Mouse (Mus musculus): ENCODE measurements around the gene Enpp5. TPM values are rescaled to one million over a fixed set of nuclear protein-coding genes. Genes with fewer than 3 reads are reported as not detected.

Enpp5 gene
- total RNA-seq, 2 experiments from 2014 or later, result 197 to 201 TPM

DNA sequence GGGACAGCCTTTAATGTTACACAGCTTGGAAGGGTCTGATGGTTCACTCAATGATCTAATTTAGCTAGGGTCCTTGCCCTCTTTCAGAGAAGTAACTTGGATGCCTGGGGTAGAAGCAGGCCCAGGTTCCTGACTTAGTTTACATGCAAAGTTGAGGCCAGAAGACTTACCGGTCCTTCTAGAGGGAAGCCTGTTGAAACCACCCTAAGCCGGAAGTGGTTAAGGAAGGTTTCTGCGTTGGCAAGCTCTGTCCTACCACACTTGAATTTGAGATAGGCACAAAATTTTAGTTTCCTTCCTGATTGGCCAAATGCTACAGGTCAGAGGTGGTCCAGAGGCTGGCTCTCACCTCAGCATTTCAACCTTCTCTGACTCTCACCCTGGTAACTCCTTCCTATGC lies 9.6 kb downstream of the Enpp5 start:
- DNase-seq (ENCODE audit: low spot score in 2 of 2), result no peak

DNA sequence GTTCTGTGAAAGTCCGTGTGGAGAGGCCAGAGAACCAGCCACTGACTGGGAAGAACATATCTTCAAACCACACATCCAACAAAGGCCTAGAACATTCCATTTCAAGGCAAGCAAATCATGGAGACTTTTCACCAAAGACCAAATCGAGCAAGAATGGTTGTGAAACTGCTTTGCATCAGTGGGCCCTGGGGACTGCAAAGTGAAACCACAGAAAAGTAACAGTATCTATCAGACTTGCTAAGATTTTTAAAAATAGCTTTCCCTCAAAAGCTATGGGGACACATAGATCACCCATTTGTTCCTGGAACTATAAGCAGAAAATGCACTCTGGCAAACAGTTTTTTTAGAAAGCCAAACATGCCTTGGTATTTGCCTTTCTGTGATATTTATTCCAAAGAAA lies 12.3 kb downstream of the Enpp5 start:
- DNase-seq (ENCODE audit: low spot score in 2 of 2), result no peak

GRCm38 (mm10) chr17:44091512-44091911 lies 12.9 kb downstream of the Enpp5 start:
- no peak for DNase-seq (ENCODE audit: low spot score in 2 of 2)

- DNase-seq (ENCODE audit: low spot score in 2 of 2), result no peak
Measured at GRCm38 (mm10) chr17:44100486-44100885, 21.9 kb downstream of the Enpp5 start.

DNA sequence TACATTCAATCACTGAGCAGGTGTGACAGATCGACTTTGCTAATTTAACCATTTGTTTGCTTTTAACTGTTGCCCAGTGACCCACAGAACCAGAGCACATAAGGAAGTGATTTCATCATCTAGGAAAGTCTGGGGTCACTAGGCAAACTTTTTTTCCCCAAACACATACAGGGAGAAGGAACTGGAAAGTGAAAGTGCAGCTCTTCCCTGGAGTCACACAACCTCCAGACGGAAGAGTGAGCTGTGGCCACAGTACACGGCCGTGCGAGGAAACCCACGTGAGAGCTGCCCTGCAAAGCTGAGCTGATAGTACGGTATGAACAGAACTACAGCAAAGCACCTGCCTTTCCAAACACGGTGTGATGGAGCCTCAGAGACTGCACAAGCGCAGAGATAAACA lies 22.3 kb downstream of the Enpp5 start:
- DNase-seq (ENCODE audit: low spot score in 2 of 2), result no peak

GRCm38 (mm10) chr17:44101961-44102360 lies 23.3 kb downstream of the Enpp5 start:
- no peak for DNase-seq (ENCODE audit: low spot score in 2 of 2)

- peak; percentile 91 to 93 for DNase-seq (ENCODE audit: low spot score in 2 of 2)
Measured at GRCm38 (mm10) chr17:44105287-44106138, 26.9 kb downstream of the Enpp5 start, which contains the start of gene Enpp4. Gene Enpp4, minus strand, starts transcription at chr17:44105809.

DNA sequence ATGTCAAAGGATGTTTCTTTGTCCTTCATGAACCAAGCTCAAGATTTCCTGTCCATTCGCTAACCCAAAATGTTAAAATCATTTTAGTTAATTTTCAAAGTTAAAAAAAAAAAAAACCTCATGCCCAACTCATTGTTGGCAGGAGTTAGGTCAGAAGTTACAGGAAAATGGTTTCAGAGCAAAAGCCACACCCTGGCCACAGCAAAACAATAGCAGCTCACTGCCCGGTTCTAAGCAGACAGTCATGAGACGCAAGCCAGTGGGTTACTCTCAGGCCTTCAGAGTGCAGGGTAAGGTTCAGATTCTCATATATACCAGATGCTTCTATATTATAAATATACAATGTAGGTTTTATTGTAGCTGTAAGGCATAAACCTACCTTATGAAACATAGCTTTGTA lies 29.7 kb downstream of the Enpp5 start:
- no peak for DNase-seq (ENCODE audit: low spot score in 2 of 2)

DNA sequence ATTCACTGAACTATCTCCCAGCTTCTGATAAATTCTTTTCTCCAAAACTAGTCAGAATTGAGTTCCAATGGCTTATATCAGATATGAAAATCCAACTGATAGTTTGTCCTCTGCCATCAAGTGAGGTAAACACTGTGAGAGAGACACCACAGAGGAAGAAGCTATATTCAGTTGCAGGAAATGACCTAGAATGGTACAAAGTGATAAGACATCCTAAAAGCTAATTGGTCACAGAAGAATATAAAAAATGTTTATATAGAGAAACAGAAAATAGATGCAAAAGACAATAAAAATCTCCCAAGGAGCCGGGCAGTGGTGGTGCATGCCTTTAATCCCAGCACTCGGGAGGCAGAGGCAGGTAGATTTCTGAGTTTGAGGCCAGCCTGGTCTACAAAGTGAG lies 38.0 kb downstream of the Enpp5 start:
- DNase-seq (ENCODE audit: low spot score in 2 of 2), result no peak

- DNase-seq (ENCODE audit: low spot score in 2 of 2), result no peak
Measured at GRCm38 (mm10) chr17:44117721-44118120, 39.1 kb downstream of the Enpp5 start.

GRCm38 (mm10) chr17:44118231-44118630 lies 39.6 kb downstream of the Enpp5 start:
- no peak for DNase-seq (ENCODE audit: low spot score in 2 of 2)

GRCm38 (mm10) chr17:44121366-44122100 lies 42.9 kb downstream of the Enpp5 start:
- no peak for DNase-seq (ENCODE audit: low spot score in 2 of 2)

DNA sequence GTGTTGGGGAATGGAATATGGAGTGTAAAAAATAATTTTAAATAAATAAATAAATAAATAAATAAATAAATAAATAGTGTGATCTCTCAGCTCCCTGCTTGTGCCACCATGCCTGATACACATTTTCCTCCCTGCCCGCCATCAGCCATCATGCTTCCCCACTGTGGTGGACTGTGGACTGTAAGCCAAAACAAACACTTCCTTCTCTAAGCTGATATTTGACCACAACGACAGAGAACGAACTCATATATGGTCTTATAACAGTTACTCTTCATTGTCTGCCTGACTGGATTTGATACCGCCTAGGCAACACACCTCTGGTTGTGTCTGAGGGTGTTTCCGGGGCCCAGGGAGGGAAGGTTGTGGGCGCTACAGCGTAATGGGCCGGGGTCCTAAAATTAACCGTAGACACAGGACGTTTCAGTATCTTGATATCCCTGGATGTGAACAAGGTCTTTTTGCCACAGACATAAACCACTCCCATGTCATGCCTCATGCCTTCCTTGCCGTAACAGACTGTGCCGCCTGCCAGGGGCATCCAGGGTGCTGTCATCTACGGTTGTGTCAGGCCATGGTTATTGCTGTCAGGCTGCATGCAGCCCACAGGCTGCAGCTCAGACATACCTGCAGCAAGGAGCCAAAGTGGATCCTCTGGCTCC lies 50.6 kb downstream of the Enpp5 start:
- no peak for DNase-seq (ENCODE audit: low spot score in 2 of 2)

DNA sequence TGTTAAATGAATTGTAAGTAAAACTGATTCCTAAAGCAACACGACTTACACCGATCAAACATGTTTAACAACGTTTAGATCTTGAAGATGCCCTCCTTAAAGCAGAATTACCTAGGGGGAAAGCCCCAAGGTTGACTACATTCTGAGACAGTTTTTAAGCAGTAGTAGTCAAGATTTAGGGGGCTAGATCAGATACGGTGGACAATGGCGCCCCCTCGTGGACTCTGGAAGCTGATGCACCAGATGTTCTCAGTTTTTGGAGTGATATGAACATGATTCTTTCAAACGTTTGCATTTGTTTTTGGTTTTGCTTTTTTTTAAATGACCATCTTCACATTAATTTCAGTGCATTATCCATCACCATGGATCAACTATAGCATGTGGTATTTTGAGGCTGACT lies 51.8 kb downstream of the Enpp5 start:
- peak; percentile 71 to 73 for DNase-seq (ENCODE audit: low spot score in 2 of 2)

- no peak for DNase-seq (ENCODE audit: low spot score in 2 of 2)
Measured at GRCm38 (mm10) chr17:44134106-44134505, 55.5 kb downstream of the Enpp5 start.

DNA sequence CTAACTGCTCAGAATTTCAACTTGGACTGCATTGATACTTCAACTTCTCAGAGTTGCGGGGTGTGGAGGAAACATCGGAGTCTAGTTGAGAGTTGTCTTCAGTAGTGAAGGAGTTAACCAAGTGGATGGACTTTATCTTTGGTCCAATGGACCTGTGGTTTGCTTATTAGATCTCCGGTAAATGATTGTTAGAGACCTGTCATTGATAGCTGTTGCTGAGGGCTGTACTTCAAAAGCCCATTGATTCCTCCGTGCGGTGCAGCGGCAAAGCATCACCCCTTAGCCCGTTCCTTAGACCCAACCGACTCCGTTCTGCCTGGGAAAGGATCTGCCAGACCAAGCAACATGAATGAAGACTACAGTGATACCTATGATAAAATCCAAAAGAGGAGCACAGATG lies 55.9 kb downstream of the Enpp5 start:
- DNase-seq (ENCODE audit: low spot score in 2 of 2), result no peak

- DNase-seq (ENCODE audit: low spot score in 2 of 2), result no peak
Measured at GRCm38 (mm10) chr17:44136018-44136417, 57.4 kb downstream of the Enpp5 start.

Other genes with a start within 250 kb of the Enpp5 start
- 10 to 100 TPM; 15.2 to 17.0 TPM for gene Enpp4, start 27.0 kb downstream of the Enpp5 start, total RNA-seq (2021)
- 1 to 10 TPM; 3.7 to 4.9 TPM for gene Clic5, start 109.8 kb downstream of the Enpp5 start, total RNA-seq (2021)

Measured in left cerebral cortex, adult 18-20 months (tissue).